Mouse (Mus musculus): ENCODE data around the gene Clic6. TPM values are rescaled to one million over a fixed set of nuclear protein-coding genes. Genes with fewer than 3 reads are reported as not detected.

The Clic6 gene
- polyA plus RNA-seq, 1 experiment from 2014 or later = 0.60 TPM

GRCm38 (mm10) chr16:92552858-92553257 is 67.3 kb downstream of the Clic6 start:
- Histone ChIP-seq H3K9me3 (replicated peaks; ENCODE audit: control insufficient read depth, low read length) (no peaks in the 10 kb centered on the region), H3K27ac (ENCODE audit: low read length) (no peak overlapping the region), H3K4me3 (ENCODE audit: low read depth, low read length) (no peak overlapping the region), H3K36me3 (ENCODE audit: control insufficient read depth, insufficient read depth) (no peaks in the 10 kb centered on the region), H3K4me2 (ENCODE audit: low read depth, low read length) (no peak overlapping the region), H3K4me1 (ENCODE audit: control insufficient read depth, low read depth, low read length) (no peaks in the 10 kb centered on the region), H3K9ac (ENCODE audit: low read depth, low read length) (no peak overlapping the region), H3K27me3 (ENCODE audit: control insufficient read depth, insufficient read depth, low read depth, low read length) (no peaks in the 10 kb centered on the region)
- no peak for ATAC-seq (ENCODE audit: low read depth)
- 9% methylated on average over 11 of the region's 11 CpGs for WGBS (ENCODE audit: insufficient replicate concordance)

- no peaks in the 10 kb centered on the region for H3K36me3 ChIP-seq (ENCODE audit: control insufficient read depth, insufficient read depth)
These were observed 69.5 kb downstream of the Clic6 start for GRCm38 (mm10) chr16:92555051-92555450.

GRCm38 (mm10) chr16:92565291-92565690 is 79.8 kb downstream of the Clic6 start:
- no peaks in the 10 kb centered on the region; the same call in 1 of the 2 replicates for H3K27me3 ChIP-seq (ENCODE audit: control insufficient read depth, insufficient read depth, low read depth, low read length)
- WGBS (ENCODE audit: insufficient replicate concordance) = 65% methylated on average over 11 of the region's 11 CpGs
- no peaks in the 10 kb centered on the region for H3K4me1 ChIP-seq (ENCODE audit: control insufficient read depth, low read depth, low read length)
- H3K36me3 ChIP-seq (ENCODE audit: control insufficient read depth, insufficient read depth) = no peaks in the 10 kb centered on the region
- no peak for ATAC-seq (ENCODE audit: low read depth)
- no peak overlapping the region for H3K4me2 ChIP-seq (ENCODE audit: low read depth, low read length)
- H3K9ac ChIP-seq (ENCODE audit: low read depth, low read length) = no peak overlapping the region
- H3K9me3 ChIP-seq (replicated peaks; ENCODE audit: control insufficient read depth, low read length) = no peaks in the 10 kb centered on the region
- H3K4me3 ChIP-seq (ENCODE audit: low read depth, low read length) = no peak overlapping the region
- H3K27ac ChIP-seq (ENCODE audit: low read length) = no peak overlapping the region

More at GRCm38 (mm10) chr16:92555051-92555450, 69.5 kb downstream of the Clic6 start:
- no peaks in the 10 kb centered on the region for H3K4me1 ChIP-seq (ENCODE audit: control insufficient read depth, low read depth, low read length)
- no peak overlapping the region for H3K4me2 ChIP-seq (ENCODE audit: low read depth, low read length)
- no peak overlapping the region for H3K4me3 ChIP-seq (ENCODE audit: low read depth, low read length)
- no peaks in the 10 kb centered on the region for H3K27me3 ChIP-seq (ENCODE audit: control insufficient read depth, insufficient read depth, low read depth, low read length)
- 41% methylated on average over 1 of the region's 1 CpGs for WGBS (ENCODE audit: insufficient replicate concordance)
- H3K27ac ChIP-seq (ENCODE audit: low read length) = no peak overlapping the region
- ATAC-seq (ENCODE audit: low read depth) = no peak
- H3K9me3 ChIP-seq (replicated peaks; ENCODE audit: control insufficient read depth, low read length) = no peaks in the 10 kb centered on the region
- no peak overlapping the region for H3K9ac ChIP-seq (ENCODE audit: low read depth, low read length)

GRCm38 (mm10) chr16:92565708-92566107 is 80.2 kb downstream of the Clic6 start:
- H3K4me2 ChIP-seq (ENCODE audit: low read depth, low read length) = no peak overlapping the region
- no peak for ATAC-seq (ENCODE audit: low read depth)
- no peaks in the 10 kb centered on the region; the same call in 1 of the 2 replicates for H3K27me3 ChIP-seq (ENCODE audit: control insufficient read depth, insufficient read depth, low read depth, low read length)
- no peaks in the 10 kb centered on the region for H3K36me3 ChIP-seq (ENCODE audit: control insufficient read depth, insufficient read depth)
- no peak overlapping the region for H3K4me3 ChIP-seq (ENCODE audit: low read depth, low read length)
- H3K4me1 ChIP-seq (ENCODE audit: control insufficient read depth, low read depth, low read length) = no peaks in the 10 kb centered on the region
- H3K27ac ChIP-seq (ENCODE audit: low read length) = no peak overlapping the region
- no peaks in the 10 kb centered on the region for H3K9me3 ChIP-seq (replicated peaks; ENCODE audit: control insufficient read depth, low read length)
- 2% methylated on average over 6 of the region's 6 CpGs for WGBS (ENCODE audit: insufficient replicate concordance)
- no peak overlapping the region for H3K9ac ChIP-seq (ENCODE audit: low read depth, low read length)

GRCm38 (mm10) chr16:92566146-92566545 is 80.6 kb downstream of the Clic6 start:
- Histone ChIP-seq H3K27ac (ENCODE audit: low read length) (no peak overlapping the region), H3K9ac (ENCODE audit: low read depth, low read length) (no peak overlapping the region), H3K36me3 (ENCODE audit: control insufficient read depth, insufficient read depth) (no peaks in the 10 kb centered on the region), H3K4me3 (ENCODE audit: low read depth, low read length) (no peak overlapping the region), H3K27me3 (ENCODE audit: control insufficient read depth, insufficient read depth, low read depth, low read length) (no peaks in the 10 kb centered on the region; the same call in 1 of the 2 replicates), H3K4me2 (ENCODE audit: low read depth, low read length) (no peak overlapping the region), H3K9me3 (replicated peaks; ENCODE audit: control insufficient read depth, low read length) (no peaks in the 10 kb centered on the region), H3K4me1 (ENCODE audit: control insufficient read depth, low read depth, low read length) (no peaks in the 10 kb centered on the region)
- no peak for ATAC-seq (ENCODE audit: low read depth)
- WGBS (ENCODE audit: insufficient replicate concordance) = 17% methylated on average over 5 of the region's 5 CpGs

GRCm38 (mm10) chr16:92571246-92571645 is 85.7 kb downstream of the Clic6 start:
- Histone ChIP-seq H3K9me3 (replicated peaks; ENCODE audit: control insufficient read depth, low read length) (no peaks in the 10 kb centered on the region), H3K27me3 (ENCODE audit: control insufficient read depth, insufficient read depth, low read depth, low read length) (no peaks in the 10 kb centered on the region), H3K4me3 (ENCODE audit: low read depth, low read length) (no peak overlapping the region), H3K36me3 (ENCODE audit: control insufficient read depth, insufficient read depth) (no peaks in the 10 kb centered on the region), H3K27ac (ENCODE audit: low read length) (no peak overlapping the region), H3K4me2 (ENCODE audit: low read depth, low read length) (no peak overlapping the region), H3K9ac (ENCODE audit: low read depth, low read length) (no peak overlapping the region), H3K4me1 (ENCODE audit: control insufficient read depth, low read depth, low read length) (no peaks in the 10 kb centered on the region)
- ATAC-seq (ENCODE audit: low read depth) = no peak
- 71% methylated on average over 11 of the region's 11 CpGs for WGBS (ENCODE audit: insufficient replicate concordance)

- no peaks in the 10 kb centered on the region for H3K4me1 ChIP-seq (ENCODE audit: control insufficient read depth, low read depth, low read length)
- 41% methylated on average over 4 of the region's 4 CpGs for WGBS (ENCODE audit: insufficient replicate concordance)
These were observed 87.7 kb downstream of the Clic6 start for GRCm38 (mm10) chr16:92573193-92573592.

GRCm38 (mm10) chr16:92575792-92576191 is 90.3 kb downstream of the Clic6 start:
- Histone ChIP-seq H3K4me1 (ENCODE audit: control insufficient read depth, low read depth, low read length) (no peaks in the 10 kb centered on the region), H3K4me2 (ENCODE audit: low read depth, low read length) (no peak overlapping the region), H3K36me3 (ENCODE audit: control insufficient read depth, insufficient read depth) (no peaks in the 10 kb centered on the region), H3K9me3 (replicated peaks; ENCODE audit: control insufficient read depth, low read length) (no peaks in the 10 kb centered on the region), H3K9ac (ENCODE audit: low read depth, low read length) (no peak overlapping the region), H3K4me3 (ENCODE audit: low read depth, low read length) (no peak overlapping the region), H3K27me3 (ENCODE audit: control insufficient read depth, insufficient read depth, low read depth, low read length) (no peaks in the 10 kb centered on the region), H3K27ac (ENCODE audit: low read length) (no peak overlapping the region)
- 56% methylated on average over 10 of the region's 10 CpGs for WGBS (ENCODE audit: insufficient replicate concordance)
- no peak for ATAC-seq (ENCODE audit: low read depth)

More at GRCm38 (mm10) chr16:92573193-92573592, 87.7 kb downstream of the Clic6 start:
- Histone ChIP-seq H3K27me3 (ENCODE audit: control insufficient read depth, insufficient read depth, low read depth, low read length) (no peaks in the 10 kb centered on the region), H3K4me2 (ENCODE audit: low read depth, low read length) (no peak overlapping the region), H3K36me3 (ENCODE audit: control insufficient read depth, insufficient read depth) (no peaks in the 10 kb centered on the region), H3K9me3 (replicated peaks; ENCODE audit: control insufficient read depth, low read length) (no peaks in the 10 kb centered on the region), H3K9ac (ENCODE audit: low read depth, low read length) (no peak overlapping the region), H3K4me3 (ENCODE audit: low read depth, low read length) (no peak overlapping the region), H3K27ac (ENCODE audit: low read length) (no peak overlapping the region)
- no peak for ATAC-seq (ENCODE audit: low read depth)

- no peak overlapping the region for H3K4me2 ChIP-seq (ENCODE audit: low read depth, low read length)
- WGBS (ENCODE audit: insufficient replicate concordance) = 63% methylated on average over 9 of the region's 9 CpGs
- no peak for ATAC-seq (ENCODE audit: low read depth)
- H3K9me3 ChIP-seq (replicated peaks; ENCODE audit: control insufficient read depth, low read length) = no peaks in the 10 kb centered on the region
- no peak overlapping the region for H3K27ac ChIP-seq (ENCODE audit: low read length)
- H3K4me3 ChIP-seq (ENCODE audit: low read depth, low read length) = no peak overlapping the region
- no peaks in the 10 kb centered on the region for H3K27me3 ChIP-seq (ENCODE audit: control insufficient read depth, insufficient read depth, low read depth, low read length)
- no peaks in the 10 kb centered on the region for H3K4me1 ChIP-seq (ENCODE audit: control insufficient read depth, low read depth, low read length)
- no peak overlapping the region for H3K9ac ChIP-seq (ENCODE audit: low read depth, low read length)
- H3K36me3 ChIP-seq (ENCODE audit: control insufficient read depth, insufficient read depth) = no peaks in the 10 kb centered on the region
These were observed 91.8 kb downstream of the Clic6 start for GRCm38 (mm10) chr16:92577381-92577780.

Data from liver, embryonic 16.5 days (tissue).